In the genomic region with DNA sequence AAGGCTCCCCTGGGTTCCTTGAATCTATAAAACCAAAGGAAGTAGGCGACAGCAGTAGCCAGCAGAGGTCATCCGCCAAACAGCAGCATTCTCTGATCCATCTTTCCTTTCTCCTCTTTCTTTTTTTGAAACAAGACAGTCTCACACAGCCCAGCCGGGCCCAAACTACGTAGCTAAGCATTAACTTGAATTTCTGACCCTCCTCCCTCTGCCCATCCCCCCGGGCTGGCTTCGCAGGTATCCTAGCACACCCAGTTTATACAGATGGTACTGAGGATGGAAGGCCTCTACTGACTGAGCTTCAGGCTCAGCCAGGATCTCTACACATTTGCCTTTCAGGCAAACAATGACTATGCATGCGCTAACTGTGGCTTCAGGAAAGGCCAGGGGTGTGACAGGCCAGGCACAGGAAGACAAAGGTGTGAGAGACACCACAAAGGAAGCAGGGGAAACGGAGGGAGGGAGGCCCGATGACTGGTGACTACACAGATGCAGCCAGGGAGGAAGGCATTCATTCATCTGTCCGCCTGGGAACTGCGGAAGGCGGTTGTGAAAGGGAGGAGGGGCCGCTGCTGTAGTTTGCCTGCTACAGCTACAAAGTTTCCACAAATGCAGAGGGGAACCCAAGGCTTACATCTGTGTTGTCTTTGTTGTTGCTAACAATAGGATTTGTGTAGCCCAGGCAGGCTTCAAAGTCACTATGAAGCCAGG, we compare ENCODE assay signal across 9 mouse cellular contexts. TPM values are rescaled to one million over a fixed set of nuclear protein-coding genes. Genes with fewer than 3 reads are reported as not detected.
DNase-seq lines count a peak whose midpoint lies in the region; ATAC-seq lines count a peak whose summit lies in the region.
"Had no signal": no experiment of that assay in that cellular context is flagged by ENCODE, and none has a peak within 500 bp of the region (broad histone marks: within the 10 kb centered on the region; RNA-seq: fewer than 3 reads in every experiment).

No protein-coding gene starts in this region.

- peaks cover 42% of the 10 kb centered on the region for H3K4me1 ChIP-seq in hindbrain, embryonic 13.5 days (replicated peaks)
- peaks cover 34% of the 10 kb centered on the region for H3K4me1 ChIP-seq in liver, embryonic 13.5 days (replicated peaks)

- no peaks in the 10 kb centered on the region for H3K9me3 ChIP-seq in hindbrain, embryonic 13.5 days
- H3K9me3 ChIP-seq in liver, embryonic 13.5 days (replicated peaks): no peaks in the 10 kb centered on the region

- no peak overlapping the region for H3K4me2 ChIP-seq in hindbrain, embryonic 13.5 days
- no peak overlapping the region for H3K4me2 ChIP-seq in liver, embryonic 13.5 days

- no peak overlapping the region for H3K4me3 ChIP-seq in hindbrain, embryonic 13.5 days
- H3K4me3 ChIP-seq in liver, embryonic 13.5 days (replicated peaks): no peak overlapping the region

- H3K9ac ChIP-seq in hindbrain, embryonic 13.5 days: peak overlapping the region; percentile 69
- H3K9ac ChIP-seq in liver, embryonic 13.5 days: no peak overlapping the region

- H3K36me3 ChIP-seq in hindbrain, embryonic 13.5 days: peaks cover 60% of the 10 kb centered on the region
- H3K36me3 ChIP-seq in liver, embryonic 13.5 days: peaks cover 42% of the 10 kb centered on the region

- peak overlapping the region; percentile 67 for H3K27ac ChIP-seq in hindbrain, embryonic 13.5 days
- H3K27ac ChIP-seq in liver, embryonic 13.5 days: peak overlapping the region; percentile 13; the same call in 1 of the 2 replicates

- no peaks in the 10 kb centered on the region for H3K27me3 ChIP-seq in hindbrain, embryonic 13.5 days
- H3K27me3 ChIP-seq in liver, embryonic 13.5 days: no peaks in the 10 kb centered on the region
- H3K27me3 ChIP-seq: CH12.LX had no signal

- WGBS in hindbrain, embryonic 13.5 days: 19% methylated on average over 13 of the region's 13 CpGs
- 34% methylated on average over 13 of the region's 13 CpGs for WGBS in liver, embryonic 13.5 days (ENCODE audit: insufficient replicate concordance)

- no peak for ATAC-seq in hindbrain, embryonic 13.5 days (ENCODE audit: low FRiP score)
- no peak for ATAC-seq in liver, embryonic 13.5 days (ENCODE audit: low read depth)

- peak; percentile 21 for DNase-seq in cerebellum, adult 11-12 months
- DNase-seq in cerebellum, adult 9-10 months: no peak
- DNase-seq in embryo, embryonic 11 days: peak; percentile 39
- no peak for DNase-seq in liver, embryonic 13.5 days
- DNase-seq in testis, postnatal 14 days (ENCODE audit: low spot score): peak; percentile 77
- DNase-seq in ovary, postnatal 36 days (ENCODE audit: low spot score): no peak
- DNase-seq in layer of hippocampus, postnatal 36 days: no peak

RNA-seq across cellular contexts. Expression of gene Fbxl18, which starts 14.3 kb away (rescaled TPM):
- 36.6 and 36.9 TPM in 2 replicates for polyA plus RNA-seq in hindbrain, embryonic 13.5 days (2015; fragmentation: Nextera tagmentation; extraction: Ambion mirVana)
- 3.7 and 4.2 TPM in 2 replicates for polyA plus RNA-seq in liver, embryonic 13.5 days (2015; fragmentation: Nextera tagmentation; extraction: Ambion mirVana)
- total RNA-seq in layer of hippocampus, postnatal 36 days (2021): 10 to 100 TPM; 37.1 to 41.6 TPM

RNA-seq across cellular contexts. Expression of gene Actb, which starts 25.6 kb away (rescaled TPM):
- polyA plus RNA-seq in hindbrain, embryonic 13.5 days (2015; fragmentation: Nextera tagmentation; extraction: Ambion mirVana): 17,657 and 17,716 TPM in 2 replicates
- 8,250 and 9,425 TPM in 2 replicates for polyA plus RNA-seq in liver, embryonic 13.5 days (2015; fragmentation: Nextera tagmentation; extraction: Ambion mirVana)
- 1,000 to 10,000 TPM; 3,215 to 3,370 TPM for total RNA-seq in layer of hippocampus, postnatal 36 days (2021)

Comparison
In these comparisons a context has a peak if more than half of its experiments do, and no peak if none do; other contexts are left out.
1. DNase-seq: peak in cerebellum, adult 11-12 months (single experiment), embryo, embryonic 11 days (single experiment) and testis, postnatal 14 days (single experiment); none in cerebellum, adult 9-10 months (single experiment), liver, embryonic 13.5 days (single experiment), ovary, postnatal 36 days (single experiment) and layer of hippocampus, postnatal 36 days (0 of 2).